Mouse (Mus musculus): ENCODE results near the gene Capn10.

GRCm38 (mm10) chr1:92920474-92921200 is 13.5 kb upstream of the Capn10 start:
- TF ChIP-seq CTCF (IDR thresholded peaks at IDR 0.05; ENCODE audit: low read depth, low read length) (no peak), POLR2A (IDR thresholded peaks at IDR 0.05; ENCODE audit: insufficient read depth, low read length) (no peak)

Measured in ES-Bruce4 (cell line).